Comparison of ENCODE assay signal across 8 mouse cellular contexts in the genomic region with DNA sequence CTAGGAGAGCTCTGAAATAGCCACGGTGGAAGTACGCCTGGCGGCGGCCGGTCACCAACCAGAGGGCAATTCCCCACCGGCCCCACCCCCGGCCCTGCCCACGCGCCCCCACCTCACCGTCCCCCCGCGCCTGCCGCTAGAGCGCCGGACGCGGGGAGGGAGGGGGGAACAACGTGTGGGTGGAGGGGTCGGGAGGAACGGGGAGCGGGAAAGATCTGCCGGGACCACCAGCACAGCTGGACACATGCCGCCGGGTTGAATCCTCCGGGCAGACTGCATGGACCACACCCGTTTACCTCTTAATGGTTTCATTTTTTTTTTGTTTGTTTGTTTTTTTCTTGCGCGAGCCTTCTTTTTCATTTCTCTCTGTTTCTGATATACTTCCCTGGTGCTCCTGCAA.
A peak's percentile ranks its signal among the peaks of the same experiment; 100 is the strongest.
DNase-seq lines count a peak whose midpoint lies in the region; ATAC-seq lines count a peak whose summit lies in the region.

No protein-coding gene starts in this region.

- WGBS in heart, embryonic 10.5 days, result 39% methylated on average over 28 of the region's 28 CpGs
- WGBS in embryonic facial prominence, embryonic 14.5 days, result 60% methylated on average over 28 of the region's 28 CpGs
- 42% methylated on average over 28 of the region's 28 CpGs for WGBS in hindbrain, embryonic 11.5 days
- 34% methylated on average over 28 of the region's 28 CpGs for WGBS in limb, embryonic 15.5 days
- 44% methylated on average over 28 of the region's 28 CpGs for WGBS in midbrain, embryonic 16.5 days

- H3K9ac ChIP-seq in embryonic facial prominence, embryonic 14.5 days (ENCODE audit: low read depth, low read length), result no peak overlapping the region
- H3K9ac ChIP-seq in hindbrain, embryonic 11.5 days (ENCODE audit: low read depth, low read length), result no peak overlapping the region
- no peak overlapping the region for H3K9ac ChIP-seq in limb, embryonic 15.5 days
- H3K9ac ChIP-seq in midbrain, embryonic 16.5 days (ENCODE audit: low read depth, low read length), result no peak overlapping the region

- no peak overlapping the region for H3K27ac ChIP-seq in heart, embryonic 10.5 days
- H3K27ac ChIP-seq in embryonic facial prominence, embryonic 14.5 days (replicated peaks; ENCODE audit: low read depth, low read length), result no peak overlapping the region
- no peak overlapping the region for H3K27ac ChIP-seq in hindbrain, embryonic 11.5 days (ENCODE audit: low read depth, low read length)
- H3K27ac ChIP-seq in limb, embryonic 15.5 days, result no peak overlapping the region
- no peak overlapping the region for H3K27ac ChIP-seq in midbrain, embryonic 16.5 days (ENCODE audit: low read length)

- H3K4me2 ChIP-seq in embryonic facial prominence, embryonic 14.5 days (ENCODE audit: low read depth, low read length), result no peak overlapping the region
- H3K4me2 ChIP-seq in hindbrain, embryonic 11.5 days (replicated peaks; ENCODE audit: low read depth, low read length), result no peak overlapping the region
- H3K4me2 ChIP-seq in limb, embryonic 15.5 days, result no peak overlapping the region
- no peak overlapping the region for H3K4me2 ChIP-seq in midbrain, embryonic 16.5 days (ENCODE audit: low read length)

- H3K27me3 ChIP-seq in heart, embryonic 10.5 days (ENCODE audit: insufficient read depth, poor library complexity, severe bottlenecking), result no peaks in the 10 kb centered on the region
- no peaks in the 10 kb centered on the region for H3K27me3 ChIP-seq in embryonic facial prominence, embryonic 14.5 days (replicated peaks; ENCODE audit: control insufficient read depth, insufficient read depth, low read length)
- H3K27me3 ChIP-seq in hindbrain, embryonic 11.5 days (ENCODE audit: control insufficient read depth, insufficient read depth, low read length), result no peaks in the 10 kb centered on the region; the same call in 1 of the 2 replicates
- H3K27me3 ChIP-seq in limb, embryonic 15.5 days, result no peaks in the 10 kb centered on the region
- H3K27me3 ChIP-seq in midbrain, embryonic 16.5 days (ENCODE audit: control insufficient read depth, insufficient read depth, low read depth, low read length), result no peaks in the 10 kb centered on the region
- H3K27me3 ChIP-seq in splenic B cell, adult 2 months (ENCODE audit: control insufficient read depth, insufficient read depth, low read length, poor library complexity, severe bottlenecking), result peaks cover 2% of the 10 kb centered on the region

- H3K9me3 ChIP-seq in heart, embryonic 10.5 days, result peaks cover 14% of the 10 kb centered on the region
- peaks cover 13% of the 10 kb centered on the region for H3K9me3 ChIP-seq in embryonic facial prominence, embryonic 14.5 days (ENCODE audit: control insufficient read depth, low read length)
- H3K9me3 ChIP-seq in hindbrain, embryonic 11.5 days (ENCODE audit: control insufficient read depth, low read length), result peaks cover 4% of the 10 kb centered on the region
- peaks cover 3% of the 10 kb centered on the region; the same call in 1 of the 2 replicates for H3K9me3 ChIP-seq in limb, embryonic 15.5 days
- H3K9me3 ChIP-seq in midbrain, embryonic 16.5 days (replicated peaks; ENCODE audit: control insufficient read depth, low read length, poor library complexity, severe bottlenecking), result peaks cover 11% of the 10 kb centered on the region; the same call in 1 of the 2 replicates

- ATAC-seq in embryonic facial prominence, embryonic 14.5 days (ENCODE audit: low read depth), result peak; percentile 94
- ATAC-seq in hindbrain, embryonic 11.5 days (ENCODE audit: low FRiP score), result peak; percentile 77
- peak; percentile 95 for ATAC-seq in limb, embryonic 15.5 days (ENCODE audit: insufficient number of reproducible peaks, low FRiP score, low TSS enrichment, low read depth)
- ATAC-seq in midbrain, embryonic 16.5 days, result peak; percentile 87

- H3K36me3 ChIP-seq in heart, embryonic 10.5 days, result no peaks in the 10 kb centered on the region
- no peaks in the 10 kb centered on the region for H3K36me3 ChIP-seq in embryonic facial prominence, embryonic 14.5 days (ENCODE audit: control insufficient read depth, insufficient read depth, low read length)
- no peaks in the 10 kb centered on the region for H3K36me3 ChIP-seq in hindbrain, embryonic 11.5 days (ENCODE audit: control insufficient read depth, insufficient read depth, low read length)
- no peaks in the 10 kb centered on the region for H3K36me3 ChIP-seq in limb, embryonic 15.5 days
- H3K36me3 ChIP-seq in midbrain, embryonic 16.5 days (ENCODE audit: control insufficient read depth, insufficient read depth, low read length), result no peaks in the 10 kb centered on the region; the same call in 1 of the 2 replicates
- H3K36me3 ChIP-seq in splenic B cell, adult 2 months (ENCODE audit: control insufficient read depth, insufficient read depth, low read length, poor library complexity, severe bottlenecking), result no peaks in the 10 kb centered on the region

- DNase-seq in heart, embryonic 10.5 days (ENCODE audit: low spot score), result peak; percentile 97
- DNase-seq in heart, adult 9 months (ENCODE audit: low spot score in 2 of 2), result no peak
- DNase-seq in adrenal gland, postnatal 25 days, result peak; percentile 68
- DNase-seq in embryonic facial prominence, embryonic 14.5 days (ENCODE audit: low spot score), result peak; percentile 81
- peak; percentile 97 for DNase-seq in hindbrain, embryonic 11.5 days (ENCODE audit: low spot score)
- peak; percentile 92 for DNase-seq in splenic B cell, adult 2 months (ENCODE audit: low read depth, low spot score)

- no peaks in the 10 kb centered on the region for H3K4me1 ChIP-seq in heart, embryonic 10.5 days
- H3K4me1 ChIP-seq in embryonic facial prominence, embryonic 14.5 days (ENCODE audit: control insufficient read depth, insufficient read depth, low read length), result no peaks in the 10 kb centered on the region
- H3K4me1 ChIP-seq in hindbrain, embryonic 11.5 days (replicated peaks; ENCODE audit: control insufficient read depth, insufficient read depth, low read length), result no peaks in the 10 kb centered on the region
- H3K4me1 ChIP-seq in limb, embryonic 15.5 days, result no peaks in the 10 kb centered on the region
- no peaks in the 10 kb centered on the region for H3K4me1 ChIP-seq in midbrain, embryonic 16.5 days (ENCODE audit: control insufficient read depth, insufficient read depth, low read length)

- H3K4me3 ChIP-seq in heart, embryonic 10.5 days, result no peak overlapping the region
- H3K4me3 ChIP-seq in embryonic facial prominence, embryonic 14.5 days (ENCODE audit: low read depth, low read length), result no peak overlapping the region
- H3K4me3 ChIP-seq in hindbrain, embryonic 11.5 days (ENCODE audit: low read depth, low read length), result no peak overlapping the region
- no peak overlapping the region for H3K4me3 ChIP-seq in limb, embryonic 15.5 days
- H3K4me3 ChIP-seq in midbrain, embryonic 16.5 days (ENCODE audit: low read depth, low read length), result no peak overlapping the region

Comparison
In these comparisons a context has a peak if more than half of its experiments do, and no peak if none do; other contexts are left out.
1. DNase-seq: peak in heart, embryonic 10.5 days (single experiment), adrenal gland, postnatal 25 days (single experiment), embryonic facial prominence, embryonic 14.5 days (single experiment), hindbrain, embryonic 11.5 days (single experiment) and splenic B cell, adult 2 months (single experiment); none in heart, adult 9 months (0 of 2).
2. Peak in every context shown above with its lines, with median percentiles within 50 percentile points of each other: ATAC-seq.